Mouse (Mus musculus): ENCODE measurements around the gene C1qc. TPM values are rescaled to one million over a fixed set of nuclear protein-coding genes. Genes with fewer than 3 reads are reported as not detected.
A peak's percentile ranks its signal among the peaks of the same experiment; 100 is the strongest.

The C1qc gene
- polyA plus RNA-seq, 1 experiment from 2014 or later = 30.9 TPM

DNA sequence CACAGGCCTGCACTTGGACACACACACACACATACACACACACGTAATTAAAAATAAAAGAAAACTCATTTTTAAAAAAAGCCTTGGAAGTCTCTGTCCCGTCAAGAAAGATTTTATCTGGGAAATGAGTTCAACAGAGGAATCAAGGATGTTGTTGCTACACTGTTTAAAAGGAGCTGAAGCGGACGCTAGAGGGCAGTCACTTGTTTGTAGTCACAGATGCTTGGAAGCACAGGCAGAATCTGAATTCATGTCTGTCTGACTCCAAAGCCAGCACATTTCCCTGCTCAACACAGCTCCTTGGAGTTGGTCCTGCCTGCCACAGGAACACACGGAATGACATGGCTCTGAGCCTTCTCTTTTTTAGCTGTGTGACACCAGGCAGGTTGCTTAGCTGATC is 14.3 kb downstream of the C1qc start:
- Histone ChIP-seq H3K4me3 (ENCODE audit: low read depth, low read length) (no peak overlapping the region), H3K9me3 (ENCODE audit: low read length) (no peaks in the 10 kb centered on the region), H3K27ac (ENCODE audit: low read length) (no peak overlapping the region), H3K9ac (replicated peaks; ENCODE audit: low read depth) (no peak overlapping the region), H3K4me1 (ENCODE audit: insufficient read depth, low read depth, low read length) (no peaks in the 10 kb centered on the region), H3K4me2 (replicated peaks; ENCODE audit: low read depth, low read length) (no peak overlapping the region), H3K36me3 (ENCODE audit: insufficient read depth, low read length) (no peaks in the 10 kb centered on the region), H3K27me3 (replicated peaks; ENCODE audit: insufficient read depth, low read length) (no peaks in the 10 kb centered on the region)
- ATAC-seq (no peak), DNase-seq (ENCODE audit: low spot score) (no peak)
- TF ChIP-seq EP300 (IDR thresholded peaks at IDR 0.05) = no peak
- TF ChIP-seq CTCF (IDR thresholded peaks at IDR 0.05) = peak; percentile 42
- 22% methylated on average over 5 of the region's 5 CpGs for WGBS

- H3K36me3 ChIP-seq (ENCODE audit: insufficient read depth, low read length) = no peaks in the 10 kb centered on the region
- H3K9ac ChIP-seq (replicated peaks; ENCODE audit: low read depth) = no peak overlapping the region
- ATAC-seq (no peak), DNase-seq (ENCODE audit: low spot score) (no peak)
- H3K27ac ChIP-seq (ENCODE audit: low read length) = no peak overlapping the region
- no peaks in the 10 kb centered on the region for H3K27me3 ChIP-seq (replicated peaks; ENCODE audit: insufficient read depth, low read length)
- no peaks in the 10 kb centered on the region for H3K9me3 ChIP-seq (ENCODE audit: low read length)
- H3K4me3 ChIP-seq (ENCODE audit: low read depth, low read length) = no peak overlapping the region
- H3K4me1 ChIP-seq (ENCODE audit: insufficient read depth, low read depth, low read length) = no peaks in the 10 kb centered on the region
- TF ChIP-seq EP300 (IDR thresholded peaks at IDR 0.05) (no peak), CTCF (IDR thresholded peaks at IDR 0.05) (no peak)
- WGBS = 39% methylated on average over 8 of the region's 8 CpGs
- no peak overlapping the region for H3K4me2 ChIP-seq (replicated peaks; ENCODE audit: low read depth, low read length)
Measured at GRCm38 (mm10) chr4:136878171-136878570, 14.7 kb downstream of the C1qc start.

DNA sequence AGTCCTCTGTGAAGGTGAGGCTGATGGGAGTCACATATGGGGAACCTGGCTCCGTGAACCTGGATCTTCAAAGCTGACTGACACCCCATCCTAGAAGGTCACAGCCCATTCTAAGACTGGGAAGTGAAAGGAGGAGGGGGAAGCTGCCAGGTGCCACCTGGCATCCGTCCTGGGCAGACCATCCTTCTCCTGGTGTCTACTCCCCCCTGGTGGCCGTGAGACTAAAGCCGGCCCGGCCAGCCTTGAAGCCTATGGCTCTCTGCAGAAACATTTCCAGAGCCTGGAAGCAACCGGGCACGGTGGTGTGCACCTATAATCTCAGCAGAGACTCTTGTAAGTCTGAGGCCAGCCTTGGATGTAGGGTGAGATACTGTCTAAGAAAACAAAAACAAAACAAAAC is 15.9 kb downstream of the C1qc start:
- no peaks in the 10 kb centered on the region for H3K4me1 ChIP-seq (ENCODE audit: insufficient read depth, low read depth, low read length)
- WGBS = 10% methylated on average over 7 of the region's 7 CpGs
- H3K4me2 ChIP-seq (replicated peaks; ENCODE audit: low read depth, low read length) = no peak overlapping the region
- no peak overlapping the region for H3K4me3 ChIP-seq (ENCODE audit: low read depth, low read length)
- H3K9ac ChIP-seq (replicated peaks; ENCODE audit: low read depth) = no peak overlapping the region
- ATAC-seq (no peak), DNase-seq (ENCODE audit: low spot score) (peak; percentile 40)
- no peaks in the 10 kb centered on the region for H3K36me3 ChIP-seq (ENCODE audit: insufficient read depth, low read length)
- TF ChIP-seq CTCF (IDR thresholded peaks at IDR 0.05) (peak; percentile 68), EP300 (IDR thresholded peaks at IDR 0.05) (no peak)
- H3K9me3 ChIP-seq (ENCODE audit: low read length) = no peaks in the 10 kb centered on the region
- H3K27ac ChIP-seq (ENCODE audit: low read length) = no peak overlapping the region
- no peaks in the 10 kb centered on the region for H3K27me3 ChIP-seq (replicated peaks; ENCODE audit: insufficient read depth, low read length)

DNA sequence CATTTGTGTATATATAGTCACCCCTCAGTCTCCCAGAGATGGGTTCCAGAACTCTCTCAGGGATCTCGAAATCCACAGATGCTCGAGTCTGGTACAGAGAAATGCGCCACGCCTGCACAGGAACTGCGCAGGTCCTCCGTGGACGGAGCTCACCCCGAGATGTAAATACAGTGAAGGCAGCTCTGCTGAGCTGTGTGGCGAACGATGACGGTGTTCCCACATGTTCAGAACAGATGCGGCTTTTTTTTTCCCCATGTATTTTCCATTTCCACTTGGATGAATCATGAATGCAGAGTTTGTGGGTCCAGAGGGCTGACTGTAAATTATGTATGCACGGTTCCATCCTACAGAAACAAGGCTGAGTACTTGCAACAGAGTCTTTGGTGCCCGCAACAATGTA is 17.9 kb downstream of the C1qc start:
- no peak overlapping the region for H3K9ac ChIP-seq (replicated peaks; ENCODE audit: low read depth)
- DNase-seq (ENCODE audit: low spot score) (no peak), ATAC-seq (no peak)
- no peaks in the 10 kb centered on the region for H3K9me3 ChIP-seq (ENCODE audit: low read length)
- TF ChIP-seq CTCF (IDR thresholded peaks at IDR 0.05) (no peak), EP300 (IDR thresholded peaks at IDR 0.05) (no peak)
- H3K4me2 ChIP-seq (replicated peaks; ENCODE audit: low read depth, low read length) = no peak overlapping the region
- H3K27ac ChIP-seq (ENCODE audit: low read length) = no peak overlapping the region
- H3K36me3 ChIP-seq (ENCODE audit: insufficient read depth, low read length) = no peaks in the 10 kb centered on the region
- H3K4me3 ChIP-seq (ENCODE audit: low read depth, low read length) = no peak overlapping the region
- 83% methylated on average over 14 of the region's 14 CpGs for WGBS
- no peaks in the 10 kb centered on the region for H3K27me3 ChIP-seq (replicated peaks; ENCODE audit: insufficient read depth, low read length)
- H3K4me1 ChIP-seq (ENCODE audit: insufficient read depth, low read depth, low read length) = no peaks in the 10 kb centered on the region

DNA sequence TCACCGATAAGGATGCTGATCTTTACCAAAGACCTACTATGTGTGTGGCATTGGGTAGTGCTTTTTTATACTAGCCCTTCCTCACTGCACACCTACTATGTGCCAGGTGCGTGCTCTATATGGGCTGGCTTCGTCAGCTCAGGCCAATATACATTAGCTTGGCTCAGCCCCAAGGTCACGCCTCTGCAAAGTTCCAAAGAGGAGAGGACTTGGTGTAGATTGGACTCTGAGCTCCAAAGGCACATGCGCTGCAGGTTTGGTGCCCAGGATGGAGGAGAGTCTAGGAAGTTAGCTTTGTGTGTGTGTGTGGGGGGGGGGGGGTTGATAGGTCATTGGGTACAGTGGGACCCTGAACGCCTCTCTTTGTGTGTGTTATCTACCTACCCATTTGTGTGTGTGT is 24.5 kb downstream of the C1qc start:
- Histone ChIP-seq H3K4me1 (ENCODE audit: insufficient read depth, low read depth, low read length) (no peaks in the 10 kb centered on the region), H3K9ac (replicated peaks; ENCODE audit: low read depth) (no peak overlapping the region), H3K36me3 (ENCODE audit: insufficient read depth, low read length) (no peaks in the 10 kb centered on the region), H3K4me2 (replicated peaks; ENCODE audit: low read depth, low read length) (no peak overlapping the region), H3K9me3 (ENCODE audit: low read length) (no peaks in the 10 kb centered on the region), H3K27me3 (replicated peaks; ENCODE audit: insufficient read depth, low read length) (no peaks in the 10 kb centered on the region), H3K27ac (ENCODE audit: low read length) (no peak overlapping the region), H3K4me3 (ENCODE audit: low read depth, low read length) (no peak overlapping the region)
- DNase-seq (ENCODE audit: low spot score) (no peak), ATAC-seq (no peak)
- no peak for TF ChIP-seq EP300 (IDR thresholded peaks at IDR 0.05)
- no peak for TF ChIP-seq CTCF (IDR thresholded peaks at IDR 0.05)
- 62% methylated on average over 6 of the region's 6 CpGs for WGBS

DNA sequence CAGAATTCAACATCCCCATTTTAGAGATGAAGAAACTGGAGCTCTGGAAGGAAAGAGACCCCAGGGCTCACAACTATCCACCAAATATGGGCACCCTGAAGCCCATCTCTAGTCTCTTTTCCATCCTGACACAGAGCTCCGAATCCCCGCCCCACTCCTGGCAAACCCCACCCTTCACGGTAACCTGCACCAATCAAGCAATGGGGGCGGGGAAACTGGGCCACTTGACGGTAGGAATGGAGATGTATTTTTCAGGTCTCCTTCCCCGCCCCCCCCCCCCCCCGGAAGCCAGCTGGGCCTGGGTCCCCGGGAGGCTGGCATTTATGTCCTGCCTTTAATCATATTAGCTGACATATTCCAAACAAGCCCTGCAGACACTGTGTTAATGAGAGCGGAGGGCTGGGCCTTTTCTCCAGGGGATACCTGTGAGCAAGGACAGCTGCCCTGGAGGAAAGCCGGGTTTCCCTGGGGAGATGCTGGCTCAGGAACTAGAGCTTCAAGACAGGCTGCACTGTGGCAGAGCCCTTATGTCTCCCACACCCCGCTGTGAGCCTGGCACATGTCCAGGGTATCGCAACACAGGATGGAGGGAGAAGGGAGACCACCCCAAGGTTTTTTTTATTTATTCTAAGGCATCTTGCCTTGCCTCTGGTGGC is 25.0 kb downstream of the C1qc start:
- no peak overlapping the region for H3K27ac ChIP-seq (ENCODE audit: low read length)
- no peak for ATAC-seq
- 16% methylated on average over 12 of the region's 12 CpGs for WGBS
- no peak overlapping the region for H3K4me2 ChIP-seq (replicated peaks; ENCODE audit: low read depth, low read length)
- DNase-seq (ENCODE audit: low spot score) = no peak
- H3K4me1 ChIP-seq (ENCODE audit: insufficient read depth, low read depth, low read length) = no peaks in the 10 kb centered on the region
- no peaks in the 10 kb centered on the region for H3K27me3 ChIP-seq (replicated peaks; ENCODE audit: insufficient read depth, low read length)
- H3K4me3 ChIP-seq (ENCODE audit: low read depth, low read length) = no peak overlapping the region
- H3K9ac ChIP-seq (replicated peaks; ENCODE audit: low read depth) = no peak overlapping the region
- no peaks in the 10 kb centered on the region for H3K9me3 ChIP-seq (ENCODE audit: low read length)
- TF ChIP-seq EP300 (IDR thresholded peaks at IDR 0.05) = no peak
- TF ChIP-seq CTCF (IDR thresholded peaks at IDR 0.05) = no peak
- no peaks in the 10 kb centered on the region for H3K36me3 ChIP-seq (ENCODE audit: insufficient read depth, low read length)

GRCm38 (mm10) chr4:136865531-136865930 is 27.3 kb downstream of the C1qc start:
- Histone ChIP-seq H3K27me3 (replicated peaks; ENCODE audit: insufficient read depth, low read length) (no peaks in the 10 kb centered on the region), H3K27ac (ENCODE audit: low read length) (no peak overlapping the region), H3K36me3 (ENCODE audit: insufficient read depth, low read length) (no peaks in the 10 kb centered on the region), H3K9me3 (ENCODE audit: low read length) (no peaks in the 10 kb centered on the region), H3K4me2 (replicated peaks; ENCODE audit: low read depth, low read length) (no peak overlapping the region), H3K9ac (replicated peaks; ENCODE audit: low read depth) (no peak overlapping the region), H3K4me3 (ENCODE audit: low read depth, low read length) (no peak overlapping the region), H3K4me1 (ENCODE audit: insufficient read depth, low read depth, low read length) (no peaks in the 10 kb centered on the region)
- 66% methylated on average over 5 of the region's 5 CpGs for WGBS
- no peak for TF ChIP-seq CTCF (IDR thresholded peaks at IDR 0.05)
- no peak for TF ChIP-seq EP300 (IDR thresholded peaks at IDR 0.05)
- DNase-seq (ENCODE audit: low spot score) (no peak), ATAC-seq (no peak)

Measured in lung, postnatal 0 days (tissue).